Mouse (Mus musculus) myocyte (in vitro differentiated cells): ENCODE measurements at regions not wholly inside any gene's neighbourhood (a gene's known extent, or its start where the extent isn't known, plus 50 kb on each side); places are given as distances from the start of the nearest gene placed in this dataset.

ENCODE experiments used
- H3K27me3 ChIP-seq: one replicate; pipeline ENCODE4 v1.6.1; 2011; ENCODE audit not compliant: control insufficient read depth, insufficient read depth, insufficient read length
- H3K36me3 ChIP-seq: one replicate; pipeline ENCODE4 v1.6.1; 2011; ENCODE audit not compliant: control insufficient read depth, insufficient read depth
- H3K4me2 ChIP-seq: one replicate; pipeline ENCODE4 v1.6.1; 2011; ENCODE audit warnings: low read depth, control low read depth
- H3K4me3 ChIP-seq: one replicate; pipeline ENCODE4 v1.5.1; 2011; ENCODE audit warnings: mild to moderate bottlenecking, control low read depth, moderate library complexity
- H3K79me2 ChIP-seq: one replicate; pipeline ENCODE4 v1.6.1; 2011; ENCODE audit not compliant: control insufficient read depth, insufficient read depth
- H3ac ChIP-seq: one replicate; pipeline ENCODE4 v1.6.1; 2011; ENCODE audit not compliant: control insufficient read depth, insufficient read length
- CEBPB ChIP-seq: IDR thresholded peaks from 2 replicates; pipeline ENCODE4 v1.6.1; 2011; ENCODE audit warnings: mild to moderate bottlenecking, moderate library complexity; ENCODE audit not compliant: poor library complexity, insufficient read depth, severe bottlenecking
- E2F4 ChIP-seq: IDR thresholded peaks from one replicate; pipeline ENCODE4 v1.6.1; 2011; ENCODE audit warnings: mild to moderate bottlenecking, control low read depth, moderate library complexity; ENCODE audit not compliant: insufficient read depth
- MAX ChIP-seq: IDR thresholded peaks from one replicate; pipeline ENCODE4 v1.6.1; 2011; ENCODE audit warnings: low read depth, mild to moderate bottlenecking, control low read depth
- MYOD1 ChIP-seq, 3 experiments: IDR thresholded peaks; one replicate each; pipeline ENCODE4 v1.6.1; 2011; ENCODE audit warnings: control low read depth in 2 of 3, low read depth in 2 of 3, mild to moderate bottlenecking in 2 of 3, moderate library complexity in 1 of 3; ENCODE audit not compliant: insufficient read length in 2 of 3, control insufficient read depth in 1 of 3
- MYOG ChIP-seq, 3 experiments: IDR thresholded peaks; one replicate each; pipeline ENCODE4 v1.6.1; 2011; ENCODE audit warnings: control low read depth in 2 of 3, low read depth in 2 of 3, mild to moderate bottlenecking in 2 of 3; ENCODE audit not compliant: insufficient read length in 2 of 3, control insufficient read depth in 1 of 3, insufficient read depth in 1 of 3
- POLR2A ChIP-seq: IDR thresholded peaks from one replicate; pipeline ENCODE4 v1.6.1; 2011; ENCODE audit warnings: low read depth, mild to moderate bottlenecking, control low read depth, moderate library complexity; ENCODE audit not compliant: insufficient read length
- POLR2AphosphoS2 ChIP-seq: IDR thresholded peaks from one replicate; pipeline ENCODE4 v1.6.1; 2011; ENCODE audit warnings: low read depth, control low read depth; ENCODE audit not compliant: insufficient read length
- REST ChIP-seq: IDR thresholded peaks from one replicate; pipeline ENCODE4 v1.6.1; 2011; ENCODE audit warnings: mild to moderate bottlenecking, control low read depth, moderate library complexity; ENCODE audit not compliant: insufficient read depth, insufficient read length
- SRF ChIP-seq: IDR thresholded peaks from one replicate; pipeline ENCODE4 v1.6.1; 2011; ENCODE audit warnings: low read depth; ENCODE audit not compliant: control insufficient read depth, insufficient read length
- TCF12 ChIP-seq: IDR thresholded peaks from one replicate; pipeline ENCODE4 v1.6.1; 2011; ENCODE audit warnings: mild to moderate bottlenecking, control low read depth; ENCODE audit not compliant: poor library complexity, insufficient read depth, severe bottlenecking
- TCF3 ChIP-seq: IDR thresholded peaks from one replicate; pipeline ENCODE4 v1.6.1; 2011; ENCODE audit warnings: low read depth, control low read depth; ENCODE audit not compliant: insufficient read length
- USF1 ChIP-seq: IDR thresholded peaks from one replicate; pipeline ENCODE4 v1.6.1; 2011; ENCODE audit warnings: low read depth, mild to moderate bottlenecking, control low read depth, moderate library complexity

DNA sequence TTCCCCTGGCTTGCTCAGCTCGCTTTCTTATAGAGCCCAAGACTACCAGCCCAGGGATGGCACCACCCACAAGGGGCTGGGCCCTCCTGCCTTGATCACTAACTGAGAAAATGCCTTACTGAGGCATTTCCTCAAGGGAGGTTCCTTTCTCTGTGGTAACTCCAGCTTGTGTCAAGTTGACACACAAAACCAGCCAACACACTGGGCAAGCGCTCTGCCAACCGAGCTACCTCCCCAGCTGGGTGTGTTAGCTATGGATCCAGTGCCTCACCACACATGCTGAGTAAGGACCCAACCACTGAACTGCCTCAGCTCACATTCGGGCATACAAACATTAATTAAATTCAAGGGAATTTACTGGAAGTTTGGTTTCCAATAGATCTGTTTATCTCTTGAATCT, 88.2 kb upstream of the Ppp1r12a start:
- H3K27me3 ChIP-seq = no peaks in the 10 kb centered on the region
- TF ChIP-seq SRF (no peak), CEBPB (no peak), TCF12 (no peak), MAX (no peak), E2F4 (no peak), MYOG (IDR thresholded peaks at IDR 0.05; ENCODE audit: control insufficient read depth in 1 of 3, insufficient read depth in 1 of 3, insufficient read length in 2 of 3, low read depth in 2 of 3) (no peak), REST (no peak), POLR2A (no peak), USF1 (no peak), POLR2AphosphoS2 (no peak), MYOD1 (IDR thresholded peaks at IDR 0.05; ENCODE audit: control insufficient read depth in 1 of 3, insufficient read length in 2 of 3, low read depth in 2 of 3) (no peak), TCF3 (no peak)
- no peak overlapping the region for H3ac ChIP-seq
- no peak overlapping the region for H3K4me3 ChIP-seq
- H3K4me2 ChIP-seq = no peak overlapping the region
- H3K79me2 ChIP-seq = no peaks in the 10 kb centered on the region
- H3K36me3 ChIP-seq = no peaks in the 10 kb centered on the region

DNA sequence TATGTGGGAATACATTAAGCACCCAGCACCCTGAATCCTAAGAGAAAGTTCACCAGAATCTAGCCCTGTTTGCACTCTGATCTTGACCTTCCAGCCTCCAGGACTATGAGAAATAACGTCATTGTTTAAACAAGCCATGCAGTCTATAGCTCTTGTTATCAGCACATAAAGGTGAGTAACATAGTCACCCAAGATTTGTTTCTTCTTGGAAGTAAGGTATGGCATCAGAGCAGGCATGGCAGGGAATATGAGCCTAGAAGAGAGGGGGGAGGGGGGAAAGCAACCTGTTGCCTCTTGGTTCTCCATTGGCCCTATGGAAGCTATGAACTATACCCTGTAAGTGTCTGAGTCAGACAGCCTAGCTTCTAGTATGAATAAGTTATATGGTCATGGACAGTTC, 89.8 kb upstream of the Ppp1r12a start:
- no peak overlapping the region for H3K4me3 ChIP-seq
- H3K27me3 ChIP-seq = no peaks in the 10 kb centered on the region
- no peaks in the 10 kb centered on the region for H3K79me2 ChIP-seq
- no peak overlapping the region for H3K4me2 ChIP-seq
- TF ChIP-seq MYOD1 (IDR thresholded peaks at IDR 0.05; ENCODE audit: control insufficient read depth in 1 of 3, insufficient read length in 2 of 3, low read depth in 2 of 3) (no peak), TCF12 (no peak), MAX (no peak), SRF (no peak), E2F4 (no peak), POLR2A (no peak), USF1 (no peak), REST (no peak), TCF3 (no peak), CEBPB (no peak), POLR2AphosphoS2 (no peak), MYOG (IDR thresholded peaks at IDR 0.05; ENCODE audit: control insufficient read depth in 1 of 3, insufficient read depth in 1 of 3, insufficient read length in 2 of 3, low read depth in 2 of 3) (no peak)
- no peak overlapping the region for H3ac ChIP-seq
- no peaks in the 10 kb centered on the region for H3K36me3 ChIP-seq

DNA sequence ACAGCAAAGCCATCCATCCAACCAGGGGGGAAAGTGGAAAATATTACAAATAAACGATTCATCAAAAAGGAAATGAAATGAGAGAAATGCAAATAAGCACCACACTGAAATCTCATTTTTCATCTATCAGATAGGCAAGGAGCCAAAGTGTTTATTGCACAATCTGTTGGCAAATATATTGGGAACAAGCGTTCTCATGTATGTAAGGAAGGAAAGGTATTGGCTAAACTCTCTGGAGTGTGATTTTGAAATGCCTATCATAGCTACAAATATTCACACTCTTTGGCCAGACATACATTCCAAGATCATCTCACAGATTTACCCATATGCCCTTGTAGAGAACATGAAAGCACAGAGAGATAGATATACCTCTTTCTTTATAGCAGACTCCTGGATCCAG, 90.6 kb upstream of the Ppp1r12a start:
- TF ChIP-seq POLR2A (no peak), MYOD1 (IDR thresholded peaks at IDR 0.05; ENCODE audit: control insufficient read depth in 1 of 3, insufficient read length in 2 of 3, low read depth in 2 of 3) (no peak), E2F4 (no peak), CEBPB (no peak), MYOG (IDR thresholded peaks at IDR 0.05; ENCODE audit: control insufficient read depth in 1 of 3, insufficient read depth in 1 of 3, insufficient read length in 2 of 3, low read depth in 2 of 3) (no peak), TCF3 (no peak), TCF12 (no peak), USF1 (no peak), POLR2AphosphoS2 (no peak), MAX (no peak)
- Histone ChIP-seq H3K27me3 (no peaks in the 10 kb centered on the region), H3K79me2 (no peaks in the 10 kb centered on the region), H3K4me3 (no peak overlapping the region), H3ac (no peak overlapping the region), H3K4me2 (no peak overlapping the region), H3K36me3 (no peaks in the 10 kb centered on the region)

DNA sequence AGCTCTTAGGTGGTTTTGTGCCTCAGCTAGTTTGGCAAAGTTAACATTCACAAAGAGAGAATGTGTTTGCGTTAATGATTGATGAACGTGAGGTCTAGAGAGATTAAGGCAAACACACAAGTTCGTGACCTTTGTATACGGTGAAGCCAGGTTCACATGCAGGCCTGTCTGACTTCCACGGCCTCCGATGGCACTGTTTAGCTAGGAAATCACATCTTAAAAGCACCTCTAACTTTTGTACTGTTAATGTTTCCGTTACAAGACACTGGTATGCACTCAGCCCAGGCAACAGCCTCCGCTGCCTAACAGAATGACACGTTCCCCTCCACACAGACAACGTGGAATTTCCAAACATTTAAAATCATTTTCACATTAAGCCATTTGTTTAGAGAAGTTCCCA, 94.3 kb upstream of the Ppp1r12a start:
- Histone ChIP-seq H3K4me3 (no peak overlapping the region), H3K36me3 (no peaks in the 10 kb centered on the region), H3K4me2 (no peak overlapping the region), H3ac (no peak overlapping the region), H3K79me2 (no peaks in the 10 kb centered on the region), H3K27me3 (no peaks in the 10 kb centered on the region)
- no peak for TF ChIP-seq CEBPB
- no peak for TF ChIP-seq TCF3
- no peak for TF ChIP-seq MYOG (IDR thresholded peaks at IDR 0.05; ENCODE audit: control insufficient read depth in 1 of 3, insufficient read depth in 1 of 3, insufficient read length in 2 of 3, low read depth in 2 of 3)
- TF ChIP-seq SRF = no peak
- TF ChIP-seq TCF12 = no peak
- no peak for TF ChIP-seq MYOD1 (IDR thresholded peaks at IDR 0.05; ENCODE audit: control insufficient read depth in 1 of 3, insufficient read length in 2 of 3, low read depth in 2 of 3)
- no peak for TF ChIP-seq MAX
- TF ChIP-seq REST = no peak
- TF ChIP-seq E2F4 = no peak
- TF ChIP-seq POLR2AphosphoS2 = no peak
- TF ChIP-seq POLR2A = no peak
- no peak for TF ChIP-seq USF1
